Comparison of ENCODE assay signal across 22 mouse cellular contexts in the genomic region with DNA sequence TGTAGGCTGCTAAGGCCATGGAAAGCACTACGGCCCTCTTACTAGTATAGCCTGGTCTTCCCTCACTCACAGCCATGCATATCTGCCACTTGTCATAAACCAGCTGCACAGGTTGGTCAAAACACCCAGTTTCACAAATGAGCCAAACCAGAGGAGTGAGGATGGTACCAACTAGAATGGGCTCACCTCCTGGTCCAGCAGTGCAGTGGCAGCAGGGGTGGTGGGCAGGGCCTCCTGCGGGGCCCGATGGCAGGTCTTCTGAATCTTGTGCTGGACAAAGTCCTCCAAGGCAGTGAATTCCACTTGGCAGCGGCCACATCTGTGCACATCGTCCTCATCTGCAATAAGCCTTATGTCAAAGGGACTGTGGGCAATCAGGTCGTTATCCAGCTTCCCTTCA. TPM values are rescaled to one million over a fixed set of nuclear protein-coding genes. Genes with fewer than 3 reads are reported as not detected.
DNase-seq lines count a peak whose midpoint lies in the region; ATAC-seq and TF ChIP-seq lines count a peak whose summit lies in the region.
"Had no signal": no experiment of that assay in that cellular context is flagged by ENCODE, and none has a peak within 500 bp of the region (broad histone marks: within the 10 kb centered on the region; RNA-seq: fewer than 3 reads in every experiment).

No protein-coding gene starts in this region.

- H3K27me3 ChIP-seq in embryonic facial prominence, embryonic 13.5 days: no peaks in the 10 kb centered on the region
- no peaks in the 10 kb centered on the region for H3K27me3 ChIP-seq in embryonic facial prominence, embryonic 10.5 days (replicated peaks; ENCODE audit: low read depth, poor library complexity, severe bottlenecking)
- H3K27me3 ChIP-seq in heart, adult 2 months (ENCODE audit: control insufficient read depth, insufficient read depth, low read length): no peaks in the 10 kb centered on the region
- no peaks in the 10 kb centered on the region for H3K27me3 ChIP-seq in heart, embryonic 10.5 days (ENCODE audit: insufficient read depth, poor library complexity, severe bottlenecking)
- no peaks in the 10 kb centered on the region for H3K27me3 ChIP-seq in heart, embryonic 11.5 days (ENCODE audit: control insufficient read depth, insufficient read depth, low read length)
- H3K27me3 ChIP-seq: CH12.LX, Patski had no signal

- H3K36me3 ChIP-seq in embryonic facial prominence, embryonic 13.5 days: peaks cover 54% of the 10 kb centered on the region
- H3K36me3 ChIP-seq in embryonic facial prominence, embryonic 10.5 days (replicated peaks): peaks cover 56% of the 10 kb centered on the region
- H3K36me3 ChIP-seq in heart, adult 2 months (ENCODE audit: control insufficient read depth, insufficient read depth, low read length): peaks cover 3% of the 10 kb centered on the region; the same call in 1 of the 2 replicates
- H3K36me3 ChIP-seq in heart, embryonic 10.5 days: peaks cover 56% of the 10 kb centered on the region
- peaks cover 17% of the 10 kb centered on the region for H3K36me3 ChIP-seq in heart, embryonic 11.5 days (ENCODE audit: control insufficient read depth, insufficient read depth, low read length)

- whole genome bisulfite sequencing in embryonic facial prominence, embryonic 13.5 days: 92% methylated on average over 6 of the region's 6 CpGs
- WGBS in embryonic facial prominence, embryonic 10.5 days: 95% methylated on average over 6 of the region's 6 CpGs
- WGBS in heart, adult 2 months: 94% methylated on average over 6 of the region's 6 CpGs
- WGBS in heart, embryonic 10.5 days: 94% methylated on average over 6 of the region's 6 CpGs
- 93% methylated on average over 6 of the region's 6 CpGs for WGBS in heart, embryonic 11.5 days (ENCODE audit: insufficient replicate concordance)

- TF ChIP-seq EP300 in heart, adult 2 months (IDR thresholded peaks at IDR 0.05; ENCODE audit: insufficient read depth, low read depth, low read length): no peak

- 0 out of 2 replicates have a peak overlapping the region, but pooled peaks have one; percentile 12 for H3K9ac ChIP-seq in embryonic facial prominence, embryonic 13.5 days
- no peak overlapping the region for H3K9ac ChIP-seq in heart, adult 2 months (ENCODE audit: low read depth, low read length)
- no peak overlapping the region for H3K9ac ChIP-seq in heart, embryonic 11.5 days (ENCODE audit: low read depth, low read length)

- 0 out of 2 replicates have a peak, but pooled peaks cover 3% of the 10 kb centered on the region for H3K79me2 ChIP-seq in heart, adult 2 months (replicated peaks; ENCODE audit: control insufficient read depth, insufficient read depth, low read length)

- DNase-seq in cerebellum, adult 11-12 months: peak; percentile 23
- no peak for DNase-seq in cerebellum, adult 18-20 months
- DNase-seq in embryonic facial prominence, embryonic 10.5 days (ENCODE audit: low spot score): no peak
- peak; percentile 90 for DNase-seq in heart, adult 11 months
- DNase-seq in heart, adult 2 months: no peak
- peak; percentile 69 for DNase-seq in heart, embryonic 10.5 days (ENCODE audit: low spot score)
- DNase-seq: adrenal gland, adult 2 months; adrenal gland, adult 8-10 months; adrenal gland, postnatal 10 days; adrenal gland, postnatal 14 days; adrenal gland, postnatal 25 days; adrenal gland, postnatal 36 days; B cell, adult 2 months; cerebellum, adult 11 months; cerebellum, adult 2 months had no signal

- H3K4me1 ChIP-seq in embryonic facial prominence, embryonic 13.5 days: peaks cover 14% of the 10 kb centered on the region
- H3K4me1 ChIP-seq in embryonic facial prominence, embryonic 10.5 days: peaks cover 19% of the 10 kb centered on the region
- H3K4me1 ChIP-seq in heart, adult 2 months (ENCODE audit: control insufficient read depth, insufficient read depth, low read length): peaks cover 3% of the 10 kb centered on the region
- H3K4me1 ChIP-seq in heart, embryonic 10.5 days: peaks cover 13% of the 10 kb centered on the region
- H3K4me1 ChIP-seq in heart, embryonic 11.5 days (ENCODE audit: control insufficient read depth, insufficient read depth, low read length): peaks cover 6% of the 10 kb centered on the region; the same call in 1 of the 2 replicates

- ATAC-seq in embryonic facial prominence, embryonic 13.5 days (ENCODE audit: insufficient number of reproducible peaks, insufficient read depth, low FRiP score, low TSS enrichment, low read depth): no peak
- no peak for ATAC-seq in heart, embryonic 11.5 days (replicated peaks; ENCODE audit: insufficient number of reproducible peaks, low FRiP score, low TSS enrichment)
- ATAC-seq: activated CD4-positive, CD25-positive, alpha-beta regulatory T cell, adult 4 months; CD4-positive, CD25-positive, alpha-beta regulatory T cell, adult 4 months; Patski had no signal

- no peak overlapping the region for H3K27ac ChIP-seq in embryonic facial prominence, embryonic 13.5 days
- H3K27ac ChIP-seq in embryonic facial prominence, embryonic 10.5 days (replicated peaks): no peak overlapping the region
- no peak overlapping the region for H3K27ac ChIP-seq in heart, adult 2 months
- H3K27ac ChIP-seq in heart, embryonic 10.5 days: no peak overlapping the region
- no peak overlapping the region for H3K27ac ChIP-seq in heart, embryonic 11.5 days (ENCODE audit: low read depth, low read length)

- H3K9me3 ChIP-seq in embryonic facial prominence, embryonic 13.5 days: no peaks in the 10 kb centered on the region
- H3K9me3 ChIP-seq in embryonic facial prominence, embryonic 10.5 days: no peaks in the 10 kb centered on the region
- H3K9me3 ChIP-seq in heart, embryonic 10.5 days: no peaks in the 10 kb centered on the region
- H3K9me3 ChIP-seq in heart, embryonic 11.5 days (replicated peaks; ENCODE audit: control insufficient read depth, low read length): no peaks in the 10 kb centered on the region
- H3K9me3 ChIP-seq: G1E had no signal

- no peak for TF ChIP-seq CTCF in heart, adult 2 months (IDR thresholded peaks at IDR 0.05)

- intact Hi-C loops in heart, adult 2 months (cut with DNase I): loop anchor here (5.0 kb wide), 1 partner anchor 34 kb away; no protein-coding TSS in a partner anchor

- no peak overlapping the region for H3K4me3 ChIP-seq in embryonic facial prominence, embryonic 13.5 days
- H3K4me3 ChIP-seq in embryonic facial prominence, embryonic 10.5 days: no peak overlapping the region
- H3K4me3 ChIP-seq in heart, adult 2 months: no peak overlapping the region
- no peak overlapping the region for H3K4me3 ChIP-seq in heart, embryonic 10.5 days
- no peak overlapping the region for H3K4me3 ChIP-seq in heart, embryonic 11.5 days (ENCODE audit: low read depth, low read length)

- no peak overlapping the region for H3K4me2 ChIP-seq in embryonic facial prominence, embryonic 13.5 days
- no peak overlapping the region for H3K4me2 ChIP-seq in heart, embryonic 11.5 days

- TF ChIP-seq POLR2A in heart, adult 2 months (IDR thresholded peaks at IDR 0.05; ENCODE audit: insufficient read depth, low read depth, low read length): no peak

RNA-seq across cellular contexts. Expression of gene Dnase1l2, which starts 8.3 kb away (rescaled TPM):
- polyA plus RNA-seq in embryonic facial prominence, embryonic 13.5 days (2015; fragmentation: Nextera tagmentation; extraction: Ambion mirVana): 3.5 and 5.5 TPM in 2 replicates
- polyA plus RNA-seq in embryonic facial prominence, embryonic 10.5 days (2016; fragmentation: Nextera tagmentation; extraction: Ambion mirVana): 2.5 and 3.6 TPM in 2 replicates
- 1 to 10 TPM in 1 of 2 experiments, under 1 TPM in 1; 0.65 to 1.5 TPM for total RNA-seq in heart, adult 2 months (2021)
- 5.2 and 7.2 TPM in 2 replicates for polyA plus RNA-seq in heart, adult 2 months (2012; rRNA removed)
- polyA plus RNA-seq in heart, embryonic 10.5 days (2016; fragmentation: Nextera tagmentation; extraction: Ambion mirVana): 1.6 and 2.3 TPM in 2 replicates
- polyA plus RNA-seq in heart, embryonic 11.5 days (2014; fragmentation: Nextera tagmentation; extraction: Ambion mirVana): 0.86 and 1.6 TPM in 2 replicates

RNA-seq across cellular contexts. Expression of gene E4f1, which starts 18.9 kb away (rescaled TPM):
- 44.4 and 46.4 TPM in 2 replicates for polyA plus RNA-seq in embryonic facial prominence, embryonic 13.5 days (2015; fragmentation: Nextera tagmentation; extraction: Ambion mirVana)
- polyA plus RNA-seq in embryonic facial prominence, embryonic 10.5 days (2016; fragmentation: Nextera tagmentation; extraction: Ambion mirVana): 35.5 and 36.6 TPM in 2 replicates
- total RNA-seq in heart, adult 2 months (2021): 10 to 100 TPM; 10.2 to 10.3 TPM
- 43.6 and 43.7 TPM in 2 replicates for polyA plus RNA-seq in heart, adult 2 months (2012; rRNA removed)
- 27.1 and 30.3 TPM in 2 replicates for polyA plus RNA-seq in heart, embryonic 10.5 days (2016; fragmentation: Nextera tagmentation; extraction: Ambion mirVana)
- 14.0 and 17.6 TPM in 2 replicates for polyA plus RNA-seq in heart, embryonic 11.5 days (2014; fragmentation: Nextera tagmentation; extraction: Ambion mirVana)

RNA-seq across cellular contexts. Expression of gene Pgp, which starts 19.0 kb away (rescaled TPM):
- 47.4 and 48.7 TPM in 2 replicates for polyA plus RNA-seq in embryonic facial prominence, embryonic 13.5 days (2015; fragmentation: Nextera tagmentation; extraction: Ambion mirVana)
- polyA plus RNA-seq in embryonic facial prominence, embryonic 10.5 days (2016; fragmentation: Nextera tagmentation; extraction: Ambion mirVana): 71.0 and 72.8 TPM in 2 replicates
- total RNA-seq in heart, adult 2 months (2021): 10 to 100 TPM; 35.7 to 44.5 TPM
- polyA plus RNA-seq in heart, adult 2 months (2012; rRNA removed): 39.1 and 46.4 TPM in 2 replicates
- 86.3 and 91.2 TPM in 2 replicates for polyA plus RNA-seq in heart, embryonic 10.5 days (2016; fragmentation: Nextera tagmentation; extraction: Ambion mirVana)
- 75.8 and 77.2 TPM in 2 replicates for polyA plus RNA-seq in heart, embryonic 11.5 days (2014; fragmentation: Nextera tagmentation; extraction: Ambion mirVana)

RNA-seq across cellular contexts. Expression of gene Bricd5, which starts 22.5 kb away (rescaled TPM):
- polyA plus RNA-seq in embryonic facial prominence, embryonic 13.5 days (2015; fragmentation: Nextera tagmentation; extraction: Ambion mirVana): not detected in 2 replicates
- 0.36 and 0.67 TPM in 2 replicates for polyA plus RNA-seq in embryonic facial prominence, embryonic 10.5 days (2016; fragmentation: Nextera tagmentation; extraction: Ambion mirVana)
- not detected for total RNA-seq in heart, adult 2 months (2021)
- not detected in 2 replicates for polyA plus RNA-seq in heart, adult 2 months (2012; rRNA removed)
- 0.48 and 0.69 TPM in 2 replicates for polyA plus RNA-seq in heart, embryonic 10.5 days (2016; fragmentation: Nextera tagmentation; extraction: Ambion mirVana)
- 0.21 and 0.42 TPM in 2 replicates for polyA plus RNA-seq in heart, embryonic 11.5 days (2014; fragmentation: Nextera tagmentation; extraction: Ambion mirVana)
- total RNA-seq: adrenal gland, postnatal 14 days had no signal
- polyA plus RNA-seq: activated CD4-positive, CD25-positive, alpha-beta regulatory T cell, adult 4 months; CD4-positive, CD25-positive, alpha-beta regulatory T cell, adult 4 months had no signal

RNA-seq across cellular contexts. Expression of gene Eci1, which starts 24.8 kb away (rescaled TPM):
- 70.6 and 78.0 TPM in 2 replicates for polyA plus RNA-seq in embryonic facial prominence, embryonic 13.5 days (2015; fragmentation: Nextera tagmentation; extraction: Ambion mirVana)
- polyA plus RNA-seq in embryonic facial prominence, embryonic 10.5 days (2016; fragmentation: Nextera tagmentation; extraction: Ambion mirVana): 86.2 and 89.0 TPM in 2 replicates
- 100 to 1,000 TPM; 421 to 487 TPM for total RNA-seq in heart, adult 2 months (2021)
- 414 and 486 TPM in 2 replicates for polyA plus RNA-seq in heart, adult 2 months (2012; rRNA removed)
- 146 and 187 TPM in 2 replicates for polyA plus RNA-seq in heart, embryonic 10.5 days (2016; fragmentation: Nextera tagmentation; extraction: Ambion mirVana)
- polyA plus RNA-seq in heart, embryonic 11.5 days (2014; fragmentation: Nextera tagmentation; extraction: Ambion mirVana): 190 and 199 TPM in 2 replicates

Comparison
In these comparisons a context has a peak if more than half of its experiments do, and no peak if none do; other contexts are left out.
1. DNase-seq: peak in cerebellum, adult 11-12 months (single experiment), heart, adult 11 months (single experiment) and heart, embryonic 10.5 days (single experiment); none in cerebellum, adult 18-20 months (0 of 2), embryonic facial prominence, embryonic 10.5 days (single experiment) and heart, adult 2 months (0 of 2).